Mouse (Mus musculus) midbrain, embryonic 13.5 days (tissue): Measurements from ENCODE around the gene Surf1. TPM values are rescaled to one million over a fixed set of nuclear protein-coding genes. Genes with fewer than 3 reads are reported as not detected.
A peak's percentile ranks its signal among the peaks of the same experiment; 100 is the strongest.
"Not testable (repeated sequence)": the region's sequence is repeated elsewhere in the genome, so short reads cannot be mapped to it uniquely, and the experiment has no call there.

Experiments used
- ATAC-seq: fragments of 200-750 bp; cut with Nextera tagmentation; 2 replicates; pipeline ENCODE4 v1.8.0; 2017; ENCODE audit warnings: mild to moderate bottlenecking, moderate TSS enrichment, moderate library complexity
- H3K27ac ChIP-seq: fragments of 300-500 bp; sonication (generic); 2 replicates; pipeline ENCODE4 v1.5.1; 2015; ENCODE audit warnings: inconsistent platforms, mild to moderate bottlenecking, moderate library complexity
- H3K27me3 ChIP-seq: fragments of 300-500 bp; sonication (generic); 2 replicates; pipeline ENCODE4 v1.6.1; 2015; ENCODE audit warnings: mild to moderate bottlenecking, inconsistent platforms
- H3K36me3 ChIP-seq: fragments of 300-500 bp; sonication (generic); 2 replicates; pipeline ENCODE4 v1.6.1; 2015; ENCODE audit warnings: mild to moderate bottlenecking, inconsistent platforms
- H3K4me1 ChIP-seq: fragments of 300-500 bp; sonication (generic); replicated peaks from 2 replicates; pipeline ENCODE4 v1.6.1; 2015; ENCODE audit warnings: inconsistent platforms
- H3K4me2 ChIP-seq: fragments of 300-500 bp; sonication (generic); replicated peaks from 2 replicates; pipeline ENCODE4 v1.6.1; 2015; ENCODE audit warnings: moderate library complexity, mild to moderate bottlenecking, inconsistent platforms
- H3K4me3 ChIP-seq: fragments of 300-500 bp; sonication (generic); replicated peaks from 2 replicates; pipeline ENCODE4 v1.5.1; 2015; ENCODE audit warnings: mild to moderate bottlenecking, inconsistent platforms
- H3K9ac ChIP-seq: fragments of 300-500 bp; sonication (generic); replicated peaks from 2 replicates; pipeline ENCODE4 v1.6.1; 2015; ENCODE audit warnings: mild to moderate bottlenecking, inconsistent platforms
- H3K9me3 ChIP-seq: fragments of 300-500 bp; sonication (generic); 2 replicates; pipeline ENCODE4 v1.6.1; 2016; ENCODE audit warnings: mild to moderate bottlenecking, inconsistent platforms
- WGBS: fragments of 180-500 bp; shearing (Covaris S2); methylation state at CpG from one replicate; pipeline ENCODE4 v1.1.7; 2015; 5-methylcytosine and 5-hydroxymethylcytosine counted together
- polyA plus RNA-seq: library from polyadenylated mRNA; unstranded; fragments of >200 nt; fragmentation: Nextera tagmentation; extraction: Ambion mirVana; gene quantifications from 2 replicates; pipeline ENCODE4 v1.2.1, GENCODE M21; 2015

Surf1 gene
- polyA plus RNA-seq, 1 experiment from 2014 or later, result 76.5 TPM

- peaks cover 52% of the 10 kb centered on the region for H3K4me1 ChIP-seq
These were observed 10.4 kb downstream of the Surf1 start for GRCm38 (mm10) chr2:26905936-26906335.

GRCm38 (mm10) chr2:26903311-26903710 lies 13.0 kb downstream of the Surf1 start:
- WGBS, result 14% methylated on average over 7 of the region's 7 CpGs

More at GRCm38 (mm10) chr2:26905936-26906335, 10.4 kb downstream of the Surf1 start:
- Histone ChIP-seq H3K9me3 (no peaks in the 10 kb centered on the region), H3K4me3 (no peak overlapping the region), H3K9ac (no peak overlapping the region), H3K27ac (no peak overlapping the region), H3K4me2 (no peak overlapping the region), H3K36me3 (peaks cover 45% of the 10 kb centered on the region), H3K27me3 (no peaks in the 10 kb centered on the region)
- WGBS, result 80% methylated on average over 2 of the region's 2 CpGs
- no peak for ATAC-seq

GRCm38 (mm10) chr2:26902467-26903220 lies 13.7 kb downstream of the Surf1 start, which contains the start of gene Surf6:
Surf6 (minus strand) TSS chr2:26902879.
- under 1% methylated on average over 41 of the region's 41 CpGs for WGBS
- Histone ChIP-seq H3K4me2 (peak within 1 kb of the TSS; percentile 84), H3K9me3 (no peaks in the 10 kb centered on the region), H3K27me3 (no peaks in the 10 kb centered on the region), H3K27ac (peak within 1 kb of the TSS; percentile 88), H3K4me3 (peak within 1 kb of the TSS; percentile 78), H3K36me3 (peaks cover 63% of the 10 kb centered on the region), H3K4me1 (peaks cover 37% of the 10 kb centered on the region), H3K9ac (peak within 1 kb of the TSS; percentile 81)
- peak; percentile 98 for ATAC-seq

More at GRCm38 (mm10) chr2:26903311-26903710, 13.0 kb downstream of the Surf1 start:
- H3K4me1 ChIP-seq, result peaks cover 43% of the 10 kb centered on the region
- peak overlapping the region; percentile 84 for H3K4me2 ChIP-seq
- peak overlapping the region; percentile 88 for H3K27ac ChIP-seq
- ATAC-seq, result no peak
- no peaks in the 10 kb centered on the region for H3K27me3 ChIP-seq
- peak overlapping the region; percentile 81 for H3K9ac ChIP-seq
- peak overlapping the region; percentile 78 for H3K4me3 ChIP-seq
- H3K9me3 ChIP-seq, result no peaks in the 10 kb centered on the region
- H3K36me3 ChIP-seq, result peaks cover 63% of the 10 kb centered on the region

GRCm38 (mm10) chr2:26901834-26902400 lies 14.4 kb downstream of the Surf1 start:
- H3K4me1 ChIP-seq, result peaks cover 32% of the 10 kb centered on the region
- H3K27ac ChIP-seq, result no peak overlapping the region
- H3K9ac ChIP-seq, result peak overlapping the region; percentile 81
- H3K4me3 ChIP-seq, result peak overlapping the region; percentile 78
- peaks cover 63% of the 10 kb centered on the region for H3K36me3 ChIP-seq
- no peaks in the 10 kb centered on the region for H3K27me3 ChIP-seq
- no peaks in the 10 kb centered on the region for H3K9me3 ChIP-seq
- peak overlapping the region; percentile 84 for H3K4me2 ChIP-seq
- WGBS, result 17% methylated on average over 7 of the region's 7 CpGs
- no peak for ATAC-seq

- Histone ChIP-seq H3K4me2 (no peak overlapping the region), H3K27ac (no peak overlapping the region), H3K27me3 (no peaks in the 10 kb centered on the region), H3K9ac (no peak overlapping the region), H3K9me3 (no peaks in the 10 kb centered on the region), H3K4me3 (no peak overlapping the region), H3K36me3 (peaks cover 63% of the 10 kb centered on the region), H3K4me1 (peaks cover 32% of the 10 kb centered on the region)
- 87% methylated on average over 1 of the region's 1 CpGs for WGBS
- ATAC-seq, result no peak
These were observed 15.6 kb downstream of the Surf1 start for GRCm38 (mm10) chr2:26900731-26901130.

GRCm38 (mm10) chr2:26895898-26896297 lies 20.4 kb downstream of the Surf1 start:
- Histone ChIP-seq H3K4me2 (no peak overlapping the region), H3K27me3 (no peaks in the 10 kb centered on the region), H3K9ac (no peak overlapping the region), H3K4me1 (peaks cover 7% of the 10 kb centered on the region), H3K4me3 (no peak overlapping the region), H3K36me3 (peaks cover 90% of the 10 kb centered on the region), H3K27ac (no peak overlapping the region), H3K9me3 (no peaks in the 10 kb centered on the region)
- no peak for ATAC-seq
- WGBS, result 95% methylated on average over 4 of the region's 4 CpGs

GRCm38 (mm10) chr2:26886170-26886569 lies 30.2 kb downstream of the Surf1 start:
- H3K4me1 ChIP-seq, H3K27ac ChIP-seq, H3K9me3 ChIP-seq, H3K27me3 ChIP-seq, H3K4me3 ChIP-seq, H3K4me2 ChIP-seq, ATAC-seq, H3K9ac ChIP-seq: not testable (repeated sequence)
- 58% methylated on average over 4 of the region's 4 CpGs for WGBS
- peaks cover 34% of the 10 kb centered on the region for H3K36me3 ChIP-seq

- H3K27ac ChIP-seq, H3K9me3 ChIP-seq, H3K4me3 ChIP-seq, H3K4me1 ChIP-seq, H3K4me2 ChIP-seq, H3K27me3 ChIP-seq, H3K9ac ChIP-seq, ATAC-seq: not testable (repeated sequence)
- WGBS, result 75% methylated on average over 2 of the region's 2 CpGs
- H3K36me3 ChIP-seq, result peaks cover 27% of the 10 kb centered on the region
These were observed 30.8 kb downstream of the Surf1 start for GRCm38 (mm10) chr2:26885541-26885940.

- Histone ChIP-seq H3K4me1 (no peaks in the 10 kb centered on the region), H3K27me3 (no peaks in the 10 kb centered on the region), H3K9me3 (0 out of 2 replicates have a peak, but pooled peaks cover 3% of the 10 kb centered on the region), H3K4me3 (no peak overlapping the region), H3K4me2 (no peak overlapping the region), H3K9ac (no peak overlapping the region), H3K27ac (no peak overlapping the region), H3K36me3 (no peaks in the 10 kb centered on the region)
- no peak for ATAC-seq
These were observed 37.8 kb downstream of the Surf1 start for GRCm38 (mm10) chr2:26878571-26878970.

GRCm38 (mm10) chr2:26870666-26871065 lies 45.7 kb downstream of the Surf1 start:
- H3K9me3 ChIP-seq, result no peaks in the 10 kb centered on the region
- no peaks in the 10 kb centered on the region for H3K4me1 ChIP-seq
- no peak overlapping the region for H3K4me2 ChIP-seq
- H3K27ac ChIP-seq, result no peak overlapping the region
- H3K27me3 ChIP-seq, result no peaks in the 10 kb centered on the region
- 75% methylated on average over 6 of the region's 6 CpGs for whole genome bisulfite sequencing
- H3K9ac ChIP-seq, result no peak overlapping the region
- H3K36me3 ChIP-seq, result no peaks in the 10 kb centered on the region
- no peak for ATAC-seq
- no peak overlapping the region for H3K4me3 ChIP-seq

- no peaks in the 10 kb centered on the region for H3K9me3 ChIP-seq
- no peak within 1 kb of the TSS for H3K4me3 ChIP-seq
- no peaks in the 10 kb centered on the region for H3K4me1 ChIP-seq
- no peaks in the 10 kb centered on the region for H3K36me3 ChIP-seq
- H3K27me3 ChIP-seq, result no peaks in the 10 kb centered on the region
- ATAC-seq, result no peak
- H3K9ac ChIP-seq, result no peak within 1 kb of the TSS
- H3K27ac ChIP-seq, result no peak within 1 kb of the TSS
- H3K4me2 ChIP-seq, result no peak within 1 kb of the TSS
- 78% methylated on average over 3 of the region's 3 CpGs for WGBS
These were observed 51.5 kb downstream of the Surf1 start, which contains the start of gene Abo for GRCm38 (mm10) chr2:26864879-26865278. Abo (minus strand) TSS chr2:26864979.
